Comparison of ENCODE assay signal across 14 mouse cellular contexts in the genomic region with DNA sequence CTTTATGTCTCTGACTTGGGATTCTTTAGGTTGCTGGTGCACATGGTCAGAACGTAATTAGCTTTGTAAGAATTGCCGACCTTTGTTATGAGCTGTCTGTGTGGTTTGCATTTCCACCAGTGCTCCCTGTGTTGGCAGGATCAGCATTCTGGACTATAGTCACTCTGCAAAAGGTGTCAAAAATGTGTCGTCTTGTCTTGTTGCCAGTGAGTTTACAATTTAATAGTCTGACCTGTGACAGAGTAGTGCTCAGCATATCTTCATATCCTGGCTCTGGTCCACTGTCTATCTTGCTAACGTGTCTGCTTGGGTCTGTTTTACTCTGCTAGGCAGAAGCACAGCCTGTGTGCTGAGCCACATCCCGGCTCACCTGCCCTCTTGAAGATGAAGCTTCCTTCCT.
"Had no signal": no experiment of that assay in that cellular context is flagged by ENCODE, and none has a peak within 500 bp of the region (broad histone marks: within the 10 kb centered on the region; RNA-seq: fewer than 3 reads in every experiment).

No protein-coding gene starts in this region.

- H3K4me2 ChIP-seq: limb, embryonic 12.5 days; liver, embryonic 11.5 days; liver, embryonic 15.5 days; midbrain, embryonic 11.5 days; midbrain, embryonic 15.5 days; neural tube, embryonic 12.5 days had no signal

- ATAC-seq: midbrain, embryonic 15.5 days had no signal

- H3K27ac ChIP-seq: layer of hippocampus, adult 2 months; limb, embryonic 12.5 days; liver, embryonic 15.5 days; macrophage; midbrain, embryonic 15.5 days; neural tube, embryonic 12.5 days had no signal

- H3K4me1 ChIP-seq: limb, embryonic 12.5 days; neural tube, embryonic 12.5 days had no signal

- H3K27me3 ChIP-seq: limb, embryonic 12.5 days; liver, embryonic 15.5 days; megakaryocyte, embryonic 14.5 days; midbrain, embryonic 15.5 days; neural tube, embryonic 12.5 days had no signal

- H3K36me3 ChIP-seq: liver, embryonic 15.5 days; midbrain, embryonic 15.5 days; neural tube, embryonic 12.5 days had no signal

- H3K4me3 ChIP-seq: layer of hippocampus, adult 2 months; limb, embryonic 12.5 days; liver, embryonic 15.5 days; midbrain, embryonic 15.5 days; neural tube, embryonic 12.5 days had no signal

- H3K9me3 ChIP-seq: limb, embryonic 12.5 days; liver, embryonic 15.5 days; megakaryocyte, embryonic 14.5 days; midbrain, embryonic 15.5 days; neural tube, embryonic 12.5 days had no signal

- H3K9ac ChIP-seq: limb, embryonic 12.5 days; liver, embryonic 15.5 days; midbrain, embryonic 15.5 days; neural tube, embryonic 12.5 days had no signal

- DNase-seq: kidney, postnatal 10 days; kidney, postnatal 4 days; lung, adult 2 months; lung, postnatal 10 days; thymus, adult 18-20 months had no signal
